Mouse (Mus musculus) E14TG2a.4 (cell line): Measurements from ENCODE around the gene Trio.

ENCODE experiments used
- CTCF ChIP-seq: conservative IDR thresholded peaks from 2 replicates; pipeline ENCODE4 v1.5.1; 2014; ENCODE audit warnings: low read length
- NANOG ChIP-seq: IDR thresholded peaks from 2 replicates; pipeline ENCODE4 v1.6.1; 2014; ENCODE audit warnings: borderline replicate concordance, low read length, mixed read lengths
- POU5F1 ChIP-seq: IDR thresholded peaks from 2 replicates; pipeline ENCODE4 v1.6.1; 2014; ENCODE audit warnings: low read length, borderline replicate concordance

DNA sequence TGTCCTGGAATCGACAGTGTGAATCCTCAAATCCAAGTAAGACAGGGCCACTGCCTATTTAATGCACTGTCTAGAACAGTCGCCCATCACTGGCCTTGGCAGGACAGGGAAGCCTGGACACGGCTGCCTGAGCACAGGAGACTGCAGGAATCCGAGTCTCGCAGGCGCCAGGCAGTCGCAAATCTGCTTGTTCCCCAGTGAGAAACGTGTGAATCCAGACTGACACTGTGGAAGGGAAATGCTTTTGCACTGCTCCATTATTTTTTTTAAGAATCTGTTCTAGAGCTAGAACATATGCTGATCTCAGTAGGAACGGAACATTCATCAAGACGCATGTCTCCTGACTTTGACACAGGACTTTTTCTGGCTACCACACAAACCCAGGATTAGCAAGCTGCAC is 208.6 kb downstream of the Trio start:
- TF ChIP-seq CTCF (no peak), POU5F1 (no peak), NANOG (no peak)
